8 mouse cellular contexts compared by ENCODE assay signal in the genomic region with DNA sequence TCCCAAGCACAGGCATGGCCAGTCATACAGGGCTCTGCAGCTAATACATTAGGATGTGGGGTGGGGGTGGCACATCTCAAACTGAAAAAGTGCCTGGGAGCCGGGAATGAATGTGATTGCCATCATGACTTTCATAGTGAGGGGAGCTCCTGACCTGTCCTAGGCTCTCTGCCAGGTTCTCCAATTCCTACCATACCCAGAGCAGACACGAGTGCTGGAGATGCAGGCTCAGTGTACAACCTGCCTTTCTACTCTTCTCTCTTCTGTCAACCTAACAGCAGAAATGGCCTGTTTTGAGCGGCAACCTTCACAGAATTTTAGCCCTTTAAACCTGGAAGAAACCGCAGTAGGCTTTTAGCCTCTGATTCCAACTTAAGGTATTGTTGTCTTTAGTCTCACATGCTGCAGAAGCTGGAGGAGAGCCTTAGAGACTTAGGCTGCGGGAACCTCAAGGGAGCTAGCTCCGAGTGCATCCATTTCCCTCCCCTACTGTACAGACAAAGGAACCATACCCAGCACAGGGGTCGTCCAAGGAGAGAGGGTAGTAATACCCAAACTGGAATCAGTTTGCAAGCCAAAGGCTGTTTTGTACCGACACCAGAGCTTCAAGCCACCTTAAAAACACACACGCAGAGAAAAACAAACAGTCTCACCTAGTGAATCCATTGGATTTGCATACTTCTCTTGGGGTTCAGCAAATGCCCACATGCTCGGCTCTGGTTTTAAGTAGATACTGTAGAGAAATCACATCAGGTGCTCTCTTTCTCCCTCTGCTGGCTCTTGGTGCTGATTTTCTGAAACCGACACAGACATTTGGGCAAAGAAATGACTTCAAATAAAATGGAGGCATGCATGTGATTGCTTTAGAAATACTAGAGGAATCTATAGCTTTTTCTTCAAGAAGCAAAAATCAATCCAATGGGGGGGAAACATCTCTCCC.
DNase-seq lines count a peak whose midpoint lies in the region; ATAC-seq lines count a peak whose summit lies in the region.

No protein-coding gene starts in this region.

- H3K4me2 ChIP-seq in hindbrain, embryonic 15.5 days: peak overlapping the region; percentile 45
- peak overlapping the region; percentile 36 for H3K4me2 ChIP-seq in midbrain, embryonic 14.5 days (ENCODE audit: low read length)

- no peaks in the 10 kb centered on the region for H3K36me3 ChIP-seq in hindbrain, embryonic 15.5 days
- no peaks in the 10 kb centered on the region for H3K36me3 ChIP-seq in midbrain, embryonic 14.5 days (ENCODE audit: control insufficient read depth, insufficient read depth, low read length)

- H3K4me1 ChIP-seq in hindbrain, embryonic 15.5 days (replicated peaks): peaks cover 21% of the 10 kb centered on the region
- peaks cover 13% of the 10 kb centered on the region for H3K4me1 ChIP-seq in midbrain, embryonic 14.5 days (ENCODE audit: control insufficient read depth, insufficient read depth, low read length)

- H3K27me3 ChIP-seq in hindbrain, embryonic 15.5 days: no peaks in the 10 kb centered on the region
- no peaks in the 10 kb centered on the region for H3K27me3 ChIP-seq in midbrain, embryonic 14.5 days (ENCODE audit: control insufficient read depth, insufficient read depth, low read length)

- peak overlapping the region; percentile 11; the same call in 1 of the 2 replicates for H3K4me3 ChIP-seq in hindbrain, embryonic 15.5 days
- H3K4me3 ChIP-seq in midbrain, embryonic 14.5 days (replicated peaks; ENCODE audit: low read depth, low read length): no peak overlapping the region; the same call in 1 of the 2 replicates

- H3K27ac ChIP-seq in hindbrain, embryonic 15.5 days (replicated peaks): peak overlapping the region; percentile 86
- H3K27ac ChIP-seq in midbrain, embryonic 14.5 days (replicated peaks; ENCODE audit: low read depth, low read length): peak overlapping the region; percentile 92

- ATAC-seq in hindbrain, embryonic 15.5 days (ENCODE audit: low FRiP score, low read depth): peak; percentile 83
- ATAC-seq in midbrain, embryonic 14.5 days (ENCODE audit: low FRiP score, low TSS enrichment): peak; percentile 82
- ATAC-seq in monocyte, adult 5-6 weeks (replicated peaks; ENCODE audit: insufficient number of reproducible peaks, low FRiP score, low TSS enrichment, poor library complexity, severe bottlenecking): no peak

- DNase-seq in lung, postnatal 36 days: peak; percentile 2
- DNase-seq in lung, postnatal 25 days (ENCODE audit: low spot score): no peak
- peak; percentile 45 for DNase-seq in cerebellum, adult 9-10 months
- DNase-seq in midbrain, embryonic 14.5 days: peak; percentile 91
- no peak for DNase-seq in thymus, adult 18-20 months
- no peak for DNase-seq in T-cell, adult 2 months (ENCODE audit: low spot score)

- no peaks in the 10 kb centered on the region for H3K9me3 ChIP-seq in hindbrain, embryonic 15.5 days
- H3K9me3 ChIP-seq in midbrain, embryonic 14.5 days (ENCODE audit: control insufficient read depth, low read length): no peaks in the 10 kb centered on the region

- H3K9ac ChIP-seq in hindbrain, embryonic 15.5 days: 0 out of 2 replicates have a peak overlapping the region, but pooled peaks have one; percentile 30
- no peak overlapping the region; the same call in 1 of the 2 replicates for H3K9ac ChIP-seq in midbrain, embryonic 14.5 days (replicated peaks; ENCODE audit: low read length)

- WGBS in hindbrain, embryonic 15.5 days: 28% methylated on average over 11 of the region's 11 CpGs
- WGBS in midbrain, embryonic 14.5 days: 23% methylated on average over 11 of the region's 11 CpGs

Comparison
In these comparisons a context has a peak if more than half of its experiments do, and no peak if none do; other contexts are left out.
1. DNase-seq: peak in lung, postnatal 36 days (single experiment), cerebellum, adult 9-10 months (single experiment) and midbrain, embryonic 14.5 days (single experiment); none in lung, postnatal 25 days (single experiment), thymus, adult 18-20 months (0 of 2) and T-cell, adult 2 months (single experiment).